ENCODE assay signal across 20 mouse cellular contexts in genomic region chr4:82289596-82289995, GRCm38 (mm10).
DNase-seq lines count a peak whose midpoint lies in the region; ATAC-seq and TF ChIP-seq lines count a peak whose summit lies in the region.
"Had no signal": no experiment of that assay in that cellular context is flagged by ENCODE, and none has a peak within 500 bp of the region (broad histone marks: within the 10 kb centered on the region; RNA-seq: fewer than 3 reads in every experiment).

No protein-coding gene starts in this region.

- no peak overlapping the region for H3K4me2 ChIP-seq in hindbrain, embryonic 13.5 days
- H3K4me2 ChIP-seq in hindbrain, embryonic 11.5 days (replicated peaks; ENCODE audit: low read depth, low read length), result no peak overlapping the region
- no peak overlapping the region for H3K4me2 ChIP-seq in CH12.LX (ENCODE audit: insufficient read depth, low read depth, poor library complexity, severe bottlenecking)
- H3K4me2 ChIP-seq in limb, embryonic 13.5 days (replicated peaks), result 0 out of 2 replicates have a peak overlapping the region, but pooled peaks have one; percentile 3
- H3K4me2 ChIP-seq: hindbrain, embryonic 15.5 days; liver, embryonic 15.5 days; midbrain, embryonic 13.5 days had no signal

- DNase-seq in hindbrain, embryonic 11.5 days (ENCODE audit: low spot score), result no peak
- peak; percentile 16 for DNase-seq in CH12.LX (ENCODE audit: extremely low read depth)
- no peak for DNase-seq in embryonic facial prominence, embryonic 10.5 days (ENCODE audit: low spot score)
- no peak for DNase-seq in adrenal gland, postnatal 14 days
- DNase-seq in right cerebral cortex, postnatal 25 days, result no peak
- DNase-seq: cerebellum, adult 9-10 months; gastrocnemius, postnatal 14 days; heart, postnatal 10 days; kidney, adult 11 months; kidney, postnatal 25 days; lung, postnatal 36 days; retina, postnatal 1 day; thymus, postnatal 4 days had no signal

- no peak overlapping the region for H3K4me3 ChIP-seq in hindbrain, embryonic 13.5 days
- H3K4me3 ChIP-seq in hindbrain, embryonic 11.5 days (ENCODE audit: low read depth, low read length), result no peak overlapping the region
- no peak overlapping the region for H3K4me3 ChIP-seq in CH12.LX (replicated peaks in 1 of 3; ENCODE audit: low read depth in 2 of 3, low read length in 2 of 3, poor library complexity in 1 of 3)
- H3K4me3 ChIP-seq in embryonic facial prominence, embryonic 10.5 days, result no peak overlapping the region
- H3K4me3 ChIP-seq in limb, embryonic 13.5 days, result no peak overlapping the region
- H3K4me3 ChIP-seq: hindbrain, embryonic 15.5 days; liver, embryonic 15.5 days; midbrain, embryonic 13.5 days had no signal

- no peaks in the 10 kb centered on the region for H3K27me3 ChIP-seq in hindbrain, embryonic 13.5 days
- H3K27me3 ChIP-seq in hindbrain, embryonic 11.5 days (ENCODE audit: control insufficient read depth, insufficient read depth, low read length), result 0 out of 2 replicates have a peak, but pooled peaks cover 2% of the 10 kb centered on the region
- no peaks in the 10 kb centered on the region for H3K27me3 ChIP-seq in CH12.LX (replicated peaks)
- no peaks in the 10 kb centered on the region for H3K27me3 ChIP-seq in embryonic facial prominence, embryonic 10.5 days (replicated peaks; ENCODE audit: low read depth, poor library complexity, severe bottlenecking)
- H3K27me3 ChIP-seq in limb, embryonic 13.5 days, result no peaks in the 10 kb centered on the region
- H3K27me3 ChIP-seq: hindbrain, embryonic 15.5 days; liver, embryonic 15.5 days; midbrain, embryonic 13.5 days had no signal

- no peak overlapping the region for H3K27ac ChIP-seq in hindbrain, embryonic 13.5 days
- no peak overlapping the region for H3K27ac ChIP-seq in hindbrain, embryonic 11.5 days (ENCODE audit: low read depth, low read length)
- H3K27ac ChIP-seq in CH12.LX (ENCODE audit: insufficient read depth, low read depth), result no peak overlapping the region
- peak overlapping the region; percentile 35 for H3K27ac ChIP-seq in embryonic facial prominence, embryonic 10.5 days (replicated peaks)
- peak overlapping the region; percentile 82 for H3K27ac ChIP-seq in limb, embryonic 13.5 days
- H3K27ac ChIP-seq: hindbrain, embryonic 15.5 days; liver, embryonic 15.5 days; midbrain, embryonic 13.5 days had no signal

- no peaks in the 10 kb centered on the region for H3K9me3 ChIP-seq in hindbrain, embryonic 13.5 days
- H3K9me3 ChIP-seq in hindbrain, embryonic 11.5 days (ENCODE audit: control insufficient read depth, low read length), result no peaks in the 10 kb centered on the region
- no peaks in the 10 kb centered on the region for H3K9me3 ChIP-seq in CH12.LX (replicated peaks; ENCODE audit: low read length)
- no peaks in the 10 kb centered on the region for H3K9me3 ChIP-seq in embryonic facial prominence, embryonic 10.5 days
- no peaks in the 10 kb centered on the region for H3K9me3 ChIP-seq in limb, embryonic 13.5 days
- H3K9me3 ChIP-seq: hindbrain, embryonic 15.5 days; liver, embryonic 15.5 days; midbrain, embryonic 13.5 days had no signal

- no peaks in the 10 kb centered on the region for H3K36me3 ChIP-seq in hindbrain, embryonic 13.5 days
- no peaks in the 10 kb centered on the region for H3K36me3 ChIP-seq in hindbrain, embryonic 11.5 days (ENCODE audit: control insufficient read depth, insufficient read depth, low read length)
- H3K36me3 ChIP-seq in CH12.LX (replicated peaks in 1 of 2; ENCODE audit: control insufficient read depth in 1 of 2, insufficient read depth in 1 of 2, low read length in 1 of 2), result no peaks in the 10 kb centered on the region
- no peaks in the 10 kb centered on the region for H3K36me3 ChIP-seq in embryonic facial prominence, embryonic 10.5 days (replicated peaks)
- peaks cover 12% of the 10 kb centered on the region for H3K36me3 ChIP-seq in limb, embryonic 13.5 days
- H3K36me3 ChIP-seq: hindbrain, embryonic 15.5 days; liver, embryonic 15.5 days; midbrain, embryonic 13.5 days had no signal

- no peaks in the 10 kb centered on the region for H3K79me2 ChIP-seq in CH12.LX (replicated peaks; ENCODE audit: control insufficient read depth, extremely low read depth, insufficient read depth, poor library complexity, severe bottlenecking)

- no peak for TF ChIP-seq POLR2A in CH12.LX (IDR thresholded peaks at IDR 0.05; ENCODE audit: low read depth, low read length)

- TF ChIP-seq EP300 in CH12.LX (IDR thresholded peaks at IDR 0.05; ENCODE audit: low read length), result no peak

- 0 out of 2 replicates have a peak overlapping the region, but pooled peaks have one; percentile 9 for H3K9ac ChIP-seq in hindbrain, embryonic 13.5 days
- H3K9ac ChIP-seq in hindbrain, embryonic 11.5 days (ENCODE audit: low read depth, low read length), result no peak overlapping the region
- no peak overlapping the region for H3K9ac ChIP-seq in CH12.LX (ENCODE audit: insufficient read depth, low read depth)
- H3K9ac ChIP-seq in limb, embryonic 13.5 days, result no peak overlapping the region
- H3K9ac ChIP-seq: hindbrain, embryonic 15.5 days; liver, embryonic 15.5 days; midbrain, embryonic 13.5 days had no signal

- no peak for TF ChIP-seq CTCF in CH12.LX (conservative IDR thresholded peaks at IDR 0.05 in 1 of 2, IDR thresholded peaks at IDR 0.05 in 1 of 2; ENCODE audit: low read depth in 2 of 2, low read length in 2 of 2)

- WGBS in hindbrain, embryonic 13.5 days, result 79% methylated on average over 7 of the region's 7 CpGs
- 74% methylated on average over 7 of the region's 7 CpGs for WGBS in hindbrain, embryonic 11.5 days
- 69% methylated on average over 7 of the region's 7 CpGs for WGBS in embryonic facial prominence, embryonic 10.5 days
- 51% methylated on average over 7 of the region's 7 CpGs for WGBS in limb, embryonic 13.5 days

- in situ Hi-C loops in CH12.LX (cut with MboI; ENCODE audit: low pct_ligation_motif_present, low pct_unique_long_range_greater_than_20kb, low sequenced_read_pairs), result no loop called here

- dilution Hi-C loops in CH12.LX (cut with MboI; ENCODE audit: extremely low pct_ligation_motif_present, extremely low pct_unique_long_range_greater_than_20kb, low sequenced_read_pairs), result no loop called here

- peaks cover 10% of the 10 kb centered on the region; the same call in 1 of the 2 replicates for H3K4me1 ChIP-seq in hindbrain, embryonic 13.5 days (replicated peaks)
- peaks cover 7% of the 10 kb centered on the region; the same call in 1 of the 2 replicates for H3K4me1 ChIP-seq in hindbrain, embryonic 11.5 days (replicated peaks; ENCODE audit: control insufficient read depth, insufficient read depth, low read length)
- H3K4me1 ChIP-seq in CH12.LX (ENCODE audit: control insufficient read depth in 1 of 2, insufficient read depth in 2 of 2), result peaks cover 5 to 23% of the 10 kb centered on the region in 2 experiments; a peak in 3 of 4 replicates
- H3K4me1 ChIP-seq in embryonic facial prominence, embryonic 10.5 days, result peaks cover 45% of the 10 kb centered on the region
- peaks cover 24% of the 10 kb centered on the region for H3K4me1 ChIP-seq in limb, embryonic 13.5 days
- H3K4me1 ChIP-seq: liver, embryonic 15.5 days had no signal

- ATAC-seq in hindbrain, embryonic 13.5 days (ENCODE audit: low FRiP score), result no peak
- no peak for ATAC-seq in hindbrain, embryonic 11.5 days (ENCODE audit: low FRiP score)
- peak; percentile 46; the same call in 1 of the 2 replicates for ATAC-seq in limb, embryonic 13.5 days (ENCODE audit: low FRiP score, low read depth)
- no peak for ATAC-seq in erythroid progenitor cell, adult 5-6 weeks (replicated peaks; ENCODE audit: low FRiP score, poor library complexity, severe bottlenecking)
- ATAC-seq: CD4-positive, CD25-positive, alpha-beta regulatory T cell, adult 4 months; midbrain, embryonic 13.5 days had no signal

- no peak for TF ChIP-seq RAD21 in CH12.LX (IDR thresholded peaks at IDR 0.05; ENCODE audit: low read depth, low read length)

TF ChIP-seq in CH12.LX, 34 proteins besides CTCF, POLR2A, EP300 and RAD21:
- TF ChIP-seq HCFC1 (IDR thresholded peaks at IDR 0.05; ENCODE audit: low read depth, low read length), result no peak

Comparison
In these comparisons a context has a peak if more than half of its experiments do, and no peak if none do; other contexts are left out.
1. H3K27ac ChIP-seq: peak in embryonic facial prominence, embryonic 10.5 days (single experiment) and limb, embryonic 13.5 days (single experiment); none in hindbrain, embryonic 13.5 days (single experiment), hindbrain, embryonic 11.5 days (single experiment) and CH12.LX (single experiment).